Mouse (Mus musculus) cerebellum, postnatal 4 days (tissue): ENCODE measurements around the gene 4930519G04Rik.
"Not testable (repeated sequence)": the region's sequence is repeated elsewhere in the genome, so short reads cannot be mapped to it uniquely, and the experiment has no call there.

Source experiments
- DNase-seq, 2 experiments: peaks; one replicate each; pipeline ENCODE4 v3.0.0; 2022; ENCODE audit warnings: low spot score in 2 of 2, mixed read lengths in 1 of 2

4930519G04Rik gene

GRCm38 (mm10) chr5:114853364-114853763 lies at the start of gene 4930519G04Rik:
4930519G04Rik (plus strand) TSS chr5:114853664.
- not testable (repeated sequence) for DNase-seq

GRCm38 (mm10) chr5:114804335-114804734 lies 49.1 kb upstream of the 4930519G04Rik start:
- DNase-seq = no peak

DNA sequence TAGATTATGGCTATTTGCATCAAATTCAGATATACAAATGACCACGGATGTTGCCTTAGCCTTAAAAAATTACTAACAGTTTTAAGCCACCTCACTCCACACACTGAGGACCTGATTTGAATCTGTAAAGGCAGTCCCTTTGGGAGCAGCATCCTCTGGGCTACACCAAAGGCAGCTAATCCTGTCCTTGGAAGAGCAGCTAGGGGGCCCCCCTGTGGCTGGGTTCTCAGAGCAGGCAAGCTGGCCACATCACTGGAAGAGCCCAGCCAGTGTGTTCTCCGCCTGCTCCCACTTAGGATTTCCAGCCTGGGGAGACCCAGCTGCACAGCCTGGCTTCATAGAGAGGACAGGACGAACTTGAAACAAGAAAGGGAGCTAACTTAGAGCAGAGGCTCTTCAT lies 48.5 kb upstream of the 4930519G04Rik start:
- no peak for DNase-seq

- DNase-seq = no peak
These were observed 47.8 kb upstream of the 4930519G04Rik start for GRCm38 (mm10) chr5:114805436-114806350.

- no peak for DNase-seq
These were observed 46.8 kb upstream of the 4930519G04Rik start for GRCm38 (mm10) chr5:114806636-114807035.

GRCm38 (mm10) chr5:114807063-114807462 lies 46.4 kb upstream of the 4930519G04Rik start:
- DNase-seq = no peak

DNA sequence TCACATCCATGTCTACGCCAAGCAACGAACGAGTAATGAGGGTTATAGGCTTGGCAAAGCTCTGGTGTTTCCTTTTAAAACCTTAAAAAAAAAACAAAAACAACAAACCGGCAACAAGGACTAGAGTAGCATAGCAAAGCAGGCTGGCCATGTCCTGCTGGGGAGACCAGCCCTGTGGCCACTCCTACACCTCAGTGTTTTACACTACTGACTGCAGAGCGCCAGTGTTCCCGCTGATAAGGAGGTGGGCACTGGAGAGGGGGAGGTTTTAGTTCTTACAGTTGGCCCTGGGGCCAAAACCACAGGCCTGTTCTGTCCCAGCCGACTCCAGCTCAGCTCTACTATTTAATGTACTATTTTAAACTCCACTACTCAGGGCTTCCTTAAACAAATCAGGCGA lies 46.0 kb upstream of the 4930519G04Rik start:
- DNase-seq = no peak

DNA sequence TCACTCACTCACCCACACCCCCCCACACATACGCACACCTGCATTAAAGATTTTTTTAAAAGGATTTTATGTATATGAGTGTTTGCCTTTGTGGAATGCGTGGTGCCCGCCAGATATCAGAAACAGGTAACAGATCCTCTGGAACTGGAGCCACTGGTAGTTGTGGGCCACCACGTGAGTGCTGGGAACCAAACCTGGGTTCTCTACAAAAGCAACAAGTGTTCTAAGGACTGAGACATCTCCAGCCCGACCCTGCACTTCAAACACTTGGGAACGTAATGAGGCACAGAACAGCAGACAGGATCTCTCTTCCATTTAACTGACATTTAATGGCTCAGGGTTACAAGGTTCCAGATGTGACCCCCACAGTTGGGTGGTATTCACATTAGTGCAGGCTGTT lies 45.6 kb upstream of the 4930519G04Rik start:
- DNase-seq = no peak

- DNase-seq = no peak
These were observed 45.1 kb upstream of the 4930519G04Rik start for GRCm38 (mm10) chr5:114808385-114808784.

DNA sequence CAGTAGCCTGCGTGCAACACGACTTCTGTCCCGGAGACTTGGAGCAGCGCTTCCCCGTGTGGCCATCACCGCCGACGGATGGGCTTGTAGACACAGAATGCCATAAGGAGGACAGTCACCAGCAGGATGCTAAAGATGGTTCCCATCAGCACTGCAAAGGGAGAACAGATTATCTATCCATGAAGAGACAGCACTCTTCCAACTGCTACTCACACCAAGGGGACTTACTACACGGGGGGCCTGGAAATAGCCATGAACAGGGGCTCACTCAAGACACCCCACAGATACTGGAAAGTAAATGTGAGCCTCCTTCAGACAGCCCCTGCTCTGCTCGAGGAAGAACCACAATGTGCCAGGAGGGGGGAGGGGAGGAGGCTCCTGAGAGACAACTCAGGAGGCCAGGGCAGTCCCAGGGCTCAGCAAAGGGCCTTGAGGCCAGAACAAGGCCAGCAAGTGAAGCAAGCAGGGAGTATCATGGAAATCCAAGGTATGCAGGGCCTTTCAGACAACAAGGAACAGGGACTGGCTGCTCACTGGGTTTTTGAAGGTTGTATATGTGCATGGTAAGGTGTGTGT lies 44.2 kb upstream of the 4930519G04Rik start:
- no peak for DNase-seq

- DNase-seq = no peak
These were observed 43.6 kb upstream of the 4930519G04Rik start for GRCm38 (mm10) chr5:114809826-114810225.

GRCm38 (mm10) chr5:114813525-114814181 lies 39.8 kb upstream of the 4930519G04Rik start:
- peak; percentile 87 to 91 for DNase-seq

- DNase-seq = no peak
These were observed 36.9 kb upstream of the 4930519G04Rik start for GRCm38 (mm10) chr5:114816599-114816998.

GRCm38 (mm10) chr5:114818124-114818523 lies 35.3 kb upstream of the 4930519G04Rik start:
- no peak for DNase-seq

DNA sequence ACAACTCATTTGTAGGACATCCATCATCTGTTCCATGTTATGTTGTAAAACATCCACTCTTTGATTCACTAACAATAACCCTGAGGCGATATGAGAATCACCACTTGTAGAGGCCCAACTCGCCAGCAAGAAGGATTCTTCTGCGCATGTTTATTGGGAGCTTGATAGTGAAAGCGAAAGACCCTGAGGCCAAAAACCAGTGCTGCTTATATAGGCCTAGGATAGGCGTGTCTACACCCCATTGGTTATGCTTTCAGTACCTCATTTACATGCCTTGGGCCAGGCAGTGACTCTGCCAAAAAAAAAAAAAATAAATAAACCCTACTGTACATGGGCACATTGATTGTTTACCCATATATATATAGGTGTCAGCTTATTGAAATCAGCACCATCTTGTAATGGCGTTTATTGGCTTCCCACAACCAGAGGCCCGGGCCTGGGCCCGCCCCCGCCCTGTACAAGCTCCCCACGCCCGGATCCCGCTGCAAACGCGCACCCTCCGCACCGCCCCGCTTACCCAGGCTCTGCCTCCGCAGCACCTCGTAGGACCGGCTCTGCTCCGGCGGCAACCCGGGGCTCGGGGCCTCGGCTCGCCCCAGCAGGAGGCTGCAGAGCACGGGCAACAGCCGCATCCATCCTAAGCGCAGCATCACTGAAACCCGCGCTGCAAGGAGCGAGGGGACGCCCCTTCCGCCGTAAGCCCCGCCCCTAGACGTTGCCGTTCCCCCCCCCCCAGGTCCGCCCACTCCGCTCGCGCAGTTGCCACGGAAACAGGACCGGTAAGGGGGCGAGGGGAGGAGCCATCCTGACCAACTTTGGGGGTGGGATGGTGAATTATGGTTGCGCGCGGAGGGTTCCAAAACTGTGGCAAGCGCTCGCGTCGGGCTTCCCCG lies 30.4 kb upstream of the 4930519G04Rik start, which contains the start of gene 1500011B03Rik:
TSS of gene 1500011B03Rik (minus strand) at position 673 of the 893 bp plus-strand sequence.
- peak; percentile 64 to 81 for DNase-seq

GRCm38 (mm10) chr5:114824197-114824596 lies 29.3 kb upstream of the 4930519G04Rik start:
- peak in 1 of 2 experiments; percentile 44 for DNase-seq

GRCm38 (mm10) chr5:114825978-114826691 lies 27.3 kb upstream of the 4930519G04Rik start:
- DNase-seq = peak in 1 of 2 experiments; percentile 65

GRCm38 (mm10) chr5:114827427-114827826 lies 26.0 kb upstream of the 4930519G04Rik start:
- DNase-seq = no peak

DNA sequence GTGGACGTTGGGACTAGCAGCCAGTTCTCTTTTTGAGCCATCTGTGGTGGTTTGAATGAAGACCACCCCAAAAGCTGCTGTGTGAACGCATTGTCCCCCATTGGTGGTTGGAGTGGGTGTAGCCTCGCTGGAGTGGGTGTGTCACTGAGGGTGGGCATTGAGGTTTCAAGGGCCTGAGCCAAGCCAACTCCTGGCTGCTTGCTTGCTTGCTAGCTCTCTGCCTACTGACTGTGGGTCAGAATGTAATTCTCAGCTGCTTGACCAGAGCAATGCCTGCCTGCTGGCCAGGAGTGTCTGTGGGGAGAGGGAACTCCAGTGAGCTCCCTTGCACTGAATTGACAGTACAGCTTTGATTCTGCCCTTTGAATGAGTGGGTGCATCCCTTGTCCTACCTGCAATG lies 23.7 kb upstream of the 4930519G04Rik start:
- no peak for DNase-seq

DNA sequence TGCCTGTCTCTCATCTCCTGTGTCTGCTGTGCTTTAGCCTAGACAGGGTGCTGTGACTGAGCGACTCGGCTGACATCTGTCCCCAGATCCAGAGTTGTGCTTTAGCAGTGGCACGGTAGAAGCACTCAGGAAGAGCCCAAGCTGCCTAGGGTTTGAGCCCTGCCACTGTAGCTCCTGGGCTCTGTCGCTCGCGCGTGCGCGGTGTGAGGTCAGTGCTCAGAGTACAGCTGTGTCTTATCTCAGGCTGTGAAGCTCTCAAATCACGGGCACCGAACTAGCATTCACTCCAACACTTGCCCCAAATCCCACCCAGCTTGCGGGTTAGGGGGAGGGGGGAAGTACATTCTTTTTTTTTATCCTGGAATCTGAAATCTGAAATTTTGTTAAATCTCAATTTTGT lies 16.6 kb upstream of the 4930519G04Rik start:
- no peak for DNase-seq

- DNase-seq = not testable (repeated sequence)
These were observed 13.0 kb upstream of the 4930519G04Rik start for GRCm38 (mm10) chr5:114840481-114840880.
